Mouse (Mus musculus) liver, embryonic 12.5 days (tissue): Measurements from ENCODE around the gene Gm21972. TPM values are rescaled to one million over a fixed set of nuclear protein-coding genes. Genes with fewer than 3 reads are reported as not detected.

Experiments used
- ATAC-seq: fragments of 200-750 bp; cut with Nextera tagmentation; 2 replicates; pipeline ENCODE4 v1.8.0; 2017; ENCODE audit warnings: moderate number of reproducible peaks, mild to moderate bottlenecking, moderate library complexity
- H3K27ac ChIP-seq: fragments of 300-500 bp; sonication (generic); 2 replicates; pipeline ENCODE4 v1.5.1; 2016; ENCODE audit warnings: mild to moderate bottlenecking
- H3K27me3 ChIP-seq: fragments of 300-500 bp; sonication (generic); replicated peaks from 2 replicates; pipeline ENCODE4 v1.6.1; 2016; ENCODE audit warnings: mild to moderate bottlenecking, moderate library complexity
- H3K36me3 ChIP-seq: fragments of 300-500 bp; sonication (generic); 2 replicates; pipeline ENCODE4 v1.6.1; 2016; ENCODE audit warnings: mild to moderate bottlenecking, moderate library complexity
- H3K4me1 ChIP-seq: fragments of 300-500 bp; sonication (generic); 2 replicates; pipeline ENCODE4 v1.6.1; 2016
- H3K4me2 ChIP-seq: fragments of 300-500 bp; sonication (generic); 2 replicates; pipeline ENCODE4 v1.6.1; 2016; ENCODE audit warnings: mild to moderate bottlenecking, moderate library complexity
- H3K4me3 ChIP-seq: fragments of 300-500 bp; sonication (generic); 2 replicates; pipeline ENCODE4 v1.5.1; 2016; ENCODE audit warnings: mild to moderate bottlenecking, moderate library complexity
- H3K9ac ChIP-seq: fragments of 300-500 bp; sonication (generic); 2 replicates; pipeline ENCODE4 v1.6.1; 2016; ENCODE audit warnings: mild to moderate bottlenecking, moderate library complexity
- H3K9me3 ChIP-seq: fragments of 300-500 bp; sonication (generic); replicated peaks from 2 replicates; pipeline ENCODE4 v1.6.1; 2016; ENCODE audit warnings: mild to moderate bottlenecking, moderate library complexity
- WGBS: fragments of 180-500 bp; shearing (Covaris S2); methylation state at CpG from one replicate; pipeline ENCODE4 v1.1.7; 2016; ENCODE audit not compliant: insufficient replicate concordance; 5-methylcytosine and 5-hydroxymethylcytosine counted together
- polyA plus RNA-seq: library from polyadenylated mRNA; unstranded; fragments of >200 nt; fragmentation: Nextera tagmentation; extraction: Ambion mirVana; gene quantifications from 2 replicates; pipeline ENCODE4 v1.2.1, GENCODE M21; 2016

Gene Gm21972
- polyA plus RNA-seq, 1 experiment from 2014 or later: 0.30 TPM

DNA sequence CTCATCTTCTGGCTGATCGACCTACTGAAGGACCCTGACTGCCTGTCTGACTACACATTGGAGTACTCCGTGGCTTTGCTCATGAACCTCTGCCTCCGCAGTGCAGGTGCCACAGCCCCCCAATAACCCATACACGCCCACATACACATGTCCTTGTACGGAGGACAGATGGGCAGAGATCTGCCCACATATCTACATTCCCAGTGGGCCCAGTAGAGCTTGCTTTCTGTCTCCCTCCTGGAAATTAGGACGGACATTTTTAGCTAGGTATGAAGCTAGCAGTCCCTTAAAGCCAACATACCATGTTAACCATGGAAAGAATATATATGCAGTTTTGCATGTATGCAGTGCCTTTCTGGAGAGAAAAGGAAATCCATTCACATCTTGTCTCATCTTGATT, 64.8 kb downstream of the Gm21972 start:
- Histone ChIP-seq H3K4me3 (no peak overlapping the region), H3K27ac (no peak overlapping the region), H3K4me2 (no peak overlapping the region), H3K36me3 (peaks cover 60% of the 10 kb centered on the region), H3K9me3 (no peaks in the 10 kb centered on the region), H3K4me1 (no peaks in the 10 kb centered on the region), H3K9ac (no peak overlapping the region), H3K27me3 (no peaks in the 10 kb centered on the region)
- 81% methylated on average over 6 of the region's 6 CpGs for WGBS
- ATAC-seq: no peak

DNA sequence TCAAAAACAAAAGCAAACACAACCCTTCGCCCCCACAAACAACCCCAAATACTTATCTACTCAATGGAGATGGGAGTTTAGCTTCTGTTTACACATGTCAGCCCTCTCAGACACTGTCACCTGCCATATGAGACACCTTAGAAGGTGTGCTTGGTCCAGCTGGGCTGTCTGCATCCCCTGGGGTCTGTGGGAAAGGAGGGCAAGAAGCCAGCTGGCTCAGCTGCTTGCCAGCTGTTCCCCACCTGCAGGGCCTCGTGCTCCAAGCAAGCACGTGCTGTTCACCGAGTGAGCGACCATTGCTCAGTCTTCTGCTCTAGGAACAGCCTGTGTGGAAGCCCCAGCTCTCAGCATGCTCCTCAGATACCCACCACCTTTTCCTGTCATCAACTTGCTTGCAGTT, 65.6 kb downstream of the Gm21972 start:
- no peaks in the 10 kb centered on the region for H3K27me3 ChIP-seq
- H3K4me2 ChIP-seq: no peak overlapping the region
- H3K36me3 ChIP-seq: peaks cover 68% of the 10 kb centered on the region
- ATAC-seq: no peak
- H3K4me3 ChIP-seq: no peak overlapping the region
- 89% methylated on average over 5 of the region's 5 CpGs for WGBS
- H3K27ac ChIP-seq: no peak overlapping the region
- H3K9ac ChIP-seq: no peak overlapping the region
- no peaks in the 10 kb centered on the region for H3K9me3 ChIP-seq
- no peaks in the 10 kb centered on the region for H3K4me1 ChIP-seq

DNA sequence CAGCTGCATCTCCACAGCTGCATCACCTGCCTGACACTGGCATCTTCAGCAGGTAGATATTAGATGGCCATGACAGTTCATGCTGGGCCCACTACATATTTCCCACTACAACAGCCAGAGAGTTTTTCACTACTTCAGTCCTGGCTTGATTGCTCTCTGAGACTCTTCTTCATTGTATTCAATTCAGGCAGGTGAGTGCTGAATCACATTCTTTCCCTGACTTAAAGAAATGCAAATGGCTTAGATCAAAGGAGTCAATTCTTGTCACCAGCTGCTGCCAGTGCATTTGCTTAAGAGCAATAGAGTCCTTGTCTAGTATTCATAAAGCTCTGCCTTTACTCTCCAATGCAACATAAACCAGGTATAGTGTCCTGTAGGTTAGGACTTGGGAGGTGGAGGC, 67.9 kb downstream of the Gm21972 start:
- Histone ChIP-seq H3K4me2 (no peak overlapping the region), H3K4me3 (no peak overlapping the region), H3K36me3 (peaks cover 73% of the 10 kb centered on the region), H3K9ac (no peak overlapping the region), H3K27ac (no peak overlapping the region), H3K27me3 (no peaks in the 10 kb centered on the region), H3K9me3 (no peaks in the 10 kb centered on the region), H3K4me1 (no peaks in the 10 kb centered on the region)
- ATAC-seq: no peak

DNA sequence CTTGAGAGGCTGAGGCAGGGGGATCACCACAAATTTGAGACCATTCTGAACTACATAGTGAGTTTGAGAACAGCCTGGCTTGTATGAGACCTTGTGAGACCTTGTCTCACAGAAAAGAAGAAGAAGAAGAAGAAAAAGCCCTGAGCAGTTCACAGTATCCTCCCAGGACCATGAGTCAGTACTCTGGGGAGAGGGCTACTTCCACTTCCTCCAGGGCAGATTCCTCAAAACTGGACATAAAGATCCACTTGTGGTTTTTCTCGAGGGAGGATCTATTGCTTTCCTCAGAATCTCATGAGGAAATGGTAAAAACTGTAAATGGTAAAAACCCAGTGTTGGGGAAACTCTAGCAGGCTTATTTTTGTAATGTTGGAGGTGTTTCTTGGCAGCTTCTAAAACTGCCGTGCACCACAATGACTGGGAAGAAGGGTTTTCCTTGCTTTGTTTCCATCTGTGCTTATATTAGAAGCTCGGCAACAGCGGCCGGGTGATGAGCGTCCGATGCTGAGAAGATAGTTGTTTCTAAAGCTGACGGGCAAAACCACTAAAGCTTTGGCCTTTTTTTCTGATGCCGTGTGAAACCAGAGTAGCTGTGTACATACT, 69.3 kb downstream of the Gm21972 start:
- ATAC-seq: no peak
- Histone ChIP-seq H3K4me3 (no peak overlapping the region), H3K9me3 (no peaks in the 10 kb centered on the region), H3K27ac (no peak overlapping the region), H3K9ac (no peak overlapping the region), H3K36me3 (peaks cover 77% of the 10 kb centered on the region), H3K4me1 (no peaks in the 10 kb centered on the region), H3K27me3 (no peaks in the 10 kb centered on the region), H3K4me2 (no peak overlapping the region)
- WGBS: 76% methylated on average over 9 of the region's 9 CpGs

DNA sequence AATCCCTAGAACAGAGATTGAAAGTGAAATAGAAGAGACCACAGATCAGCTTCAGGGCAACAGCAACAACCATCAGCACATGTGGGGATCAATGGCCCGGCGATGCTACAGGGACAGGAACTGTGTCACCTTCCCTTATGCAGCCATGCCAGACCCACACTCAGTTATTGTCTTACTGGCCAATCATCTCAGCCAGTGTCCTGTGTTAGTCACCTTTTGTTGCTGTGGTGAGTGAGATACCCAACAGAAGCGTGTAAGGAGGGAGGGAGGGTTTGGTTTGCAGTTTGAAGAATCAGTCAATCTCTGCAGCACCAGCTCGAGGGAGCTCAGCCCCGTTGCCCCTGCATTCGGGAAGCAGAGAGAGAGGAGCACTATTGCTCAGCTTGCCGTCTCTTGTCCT, 77.2 kb downstream of the Gm21972 start:
- ATAC-seq: no peak
- Histone ChIP-seq H3K27me3 (no peaks in the 10 kb centered on the region), H3K9me3 (no peaks in the 10 kb centered on the region), H3K4me1 (peaks cover 48% of the 10 kb centered on the region), H3K4me3 (no peak overlapping the region), H3K4me2 (peak overlapping the region; percentile 56), H3K27ac (0 out of 2 replicates have a peak overlapping the region, but pooled peaks have one; percentile 76), H3K36me3 (peaks cover 32% of the 10 kb centered on the region), H3K9ac (no peak overlapping the region)
- whole genome bisulfite sequencing: 76% methylated on average over 7 of the region's 7 CpGs

DNA sequence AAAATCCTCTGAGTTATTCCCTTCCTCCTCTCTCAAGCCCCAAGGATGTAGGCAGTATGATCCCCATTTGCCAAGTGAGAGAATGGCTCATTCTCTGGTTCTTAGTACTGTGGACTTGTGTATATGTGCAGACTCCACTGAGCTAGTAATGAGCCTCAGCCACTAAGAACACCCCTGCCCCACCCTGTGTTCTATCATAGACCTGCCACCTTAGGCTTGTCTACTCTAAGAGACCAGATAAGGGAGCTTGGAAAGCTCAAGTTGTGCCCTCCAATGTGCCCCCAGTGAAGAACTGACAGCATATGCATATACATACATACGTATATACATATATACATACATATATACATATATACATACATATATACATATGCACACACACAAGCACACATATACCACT, 78.1 kb downstream of the Gm21972 start:
- WGBS: 30% methylated on average over 1 of the region's 1 CpGs
- H3K9ac ChIP-seq: peak overlapping the region; percentile 32
- ATAC-seq: peak; percentile 96
- H3K4me3 ChIP-seq: 0 out of 2 replicates have a peak overlapping the region, but pooled peaks have one; percentile 8
- H3K4me1 ChIP-seq: peaks cover 52% of the 10 kb centered on the region
- H3K36me3 ChIP-seq: peaks cover 34% of the 10 kb centered on the region
- no peaks in the 10 kb centered on the region for H3K27me3 ChIP-seq
- H3K9me3 ChIP-seq: no peaks in the 10 kb centered on the region
- H3K4me2 ChIP-seq: peak overlapping the region; percentile 56
- H3K27ac ChIP-seq: peak overlapping the region; percentile 76

Other genes starting within 250 kb of the Gm21972 start
- 41.3 and 42.3 TPM in 2 replicates for gene Itm2c, start 239.4 kb upstream of the Gm21972 start, polyA plus RNA-seq
- gene 4933407L21Rik, start 205.2 kb upstream of the Gm21972 start, polyA plus RNA-seq: not detected in 2 replicates
- gene Gpr55, start 172.6 kb upstream of the Gm21972 start, polyA plus RNA-seq: not detected in 2 replicates
- gene Spata3, start 116.8 kb upstream of the Gm21972 start, polyA plus RNA-seq: 0.19 TPM in 1 of 2 replicates, not detected in the other
- gene 2810459M11Rik, start 87.8 kb upstream of the Gm21972 start, polyA plus RNA-seq: 21.8 and 22.3 TPM in 2 replicates
- 167 and 168 TPM in 2 replicates for gene Psmd1, start 69.2 kb upstream of the Gm21972 start, polyA plus RNA-seq
- 0.26 and 0.51 TPM in 2 replicates for gene Htr2b, start 21.7 kb upstream of the Gm21972 start, polyA plus RNA-seq
- 15.2 and 16.9 TPM in 2 replicates for gene Armc9, start 21.1 kb downstream of the Gm21972 start, polyA plus RNA-seq
- 4.7 and 4.8 TPM in 2 replicates for gene B3gnt7, start 169.2 kb downstream of the Gm21972 start, polyA plus RNA-seq
- gene Ncl, start 225.8 kb downstream of the Gm21972 start, polyA plus RNA-seq: 648 and 660 TPM in 2 replicates